Mouse (Mus musculus) lung, postnatal 0 days (tissue): Measurements from ENCODE around the gene Dcbld2. TPM values are rescaled to one million over a fixed set of nuclear protein-coding genes. Genes with fewer than 3 reads are reported as not detected.
A peak's percentile ranks its signal among the peaks of the same experiment; 100 is the strongest.

ENCODE experiments used
- ATAC-seq: fragments of 200-750 bp; cut with Nextera tagmentation; 2 replicates; pipeline ENCODE4 v1.8.0; 2017; ENCODE audit warnings: moderate library complexity
- DNase-seq: peaks from one replicate; pipeline ENCODE4 v3.0.0-alpha.2; 2016; ENCODE audit warnings: low spot score
- H3K27ac ChIP-seq: fragments of 300-500 bp; sonication (generic); 2 replicates; pipeline ENCODE4 v1.5.1; 2014; ENCODE audit warnings: antibody characterized with exemption, mild to moderate bottlenecking, low read length, mixed read lengths
- H3K27me3 ChIP-seq: fragments of 300-500 bp; sonication (generic); replicated peaks from 2 replicates; pipeline ENCODE4 v1.6.1; 2014; ENCODE audit warnings: low read length, mixed read lengths; ENCODE audit not compliant: insufficient read depth
- H3K36me3 ChIP-seq: fragments of 300-500 bp; sonication (generic); 2 replicates; pipeline ENCODE4 v1.6.1; 2014; ENCODE audit warnings: low read length, mixed read lengths; ENCODE audit not compliant: insufficient read depth
- H3K4me1 ChIP-seq: fragments of 300-500 bp; sonication (generic); 2 replicates; pipeline ENCODE4 v1.6.1; 2014; ENCODE audit warnings: antibody characterized with exemption, low read depth, low read length, mixed read lengths; ENCODE audit not compliant: insufficient read depth
- H3K4me2 ChIP-seq: fragments of 300-500 bp; sonication (generic); replicated peaks from 2 replicates; pipeline ENCODE4 v1.6.1; 2014; ENCODE audit warnings: low read depth, mild to moderate bottlenecking, low read length, moderate library complexity, mixed read lengths
- H3K4me3 ChIP-seq: fragments of 300-500 bp; sonication (generic); 2 replicates; pipeline ENCODE4 v1.5.1; 2014; ENCODE audit warnings: low read depth, low read length
- H3K9ac ChIP-seq: fragments of 300-500 bp; sonication (generic); replicated peaks from 2 replicates; pipeline ENCODE4 v1.6.1; 2014; ENCODE audit warnings: low read depth, mild to moderate bottlenecking
- H3K9me3 ChIP-seq: fragments of 300-500 bp; sonication (generic); 2 replicates; pipeline ENCODE4 v1.6.1; 2016; ENCODE audit warnings: low read length, mixed read lengths
- CTCF ChIP-seq: IDR thresholded peaks from 2 replicates; pipeline ENCODE4 v1.5.1; 2016; ENCODE audit warnings: antibody characterized with exemption, mild to moderate bottlenecking
- EP300 ChIP-seq: IDR thresholded peaks from 2 replicates; pipeline ENCODE4 v1.6.1; 2016; ENCODE audit warnings: antibody characterized with exemption, mild to moderate bottlenecking, control low read depth
- WGBS: fragments of 180-500 bp; shearing (Covaris S2); extraction: QIAGEN DNeasy Blood & Tissue Kit; methylation state at CpG from one replicate; pipeline ENCODE4 v1.1.7; 2014; 5-methylcytosine and 5-hydroxymethylcytosine counted together
- polyA plus RNA-seq: library from polyadenylated mRNA; unstranded; fragments of >200 nt; fragmentation: Nextera tagmentation; extraction: Ambion mirVana; gene quantifications from 2 replicates; pipeline ENCODE4 v1.2.1, GENCODE M21; 2015

The Dcbld2 gene
- polyA plus RNA-seq, 1 experiment from 2014 or later, result 3.3 TPM

DNA sequence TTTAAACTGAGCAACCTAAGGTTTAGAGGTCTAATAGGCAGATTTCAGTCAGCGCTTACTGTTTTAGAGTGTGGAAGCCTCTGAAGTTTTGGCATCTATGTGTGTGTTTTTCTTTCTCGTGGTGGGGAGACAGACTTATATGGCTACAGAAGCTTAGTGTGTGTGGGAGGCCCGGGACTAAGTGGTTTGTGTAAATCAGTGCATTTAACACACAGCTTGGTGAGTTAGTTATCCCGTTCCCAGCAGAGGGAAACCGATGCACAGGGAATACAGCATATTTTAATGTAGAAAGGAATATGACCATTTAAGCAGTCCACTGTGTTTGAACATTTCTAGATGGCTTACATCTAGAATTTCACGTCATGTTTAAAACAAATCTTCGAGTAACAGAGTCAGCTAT is 1.6 kb downstream of the Dcbld2 start:
- no peak for DNase-seq
- WGBS, result 28% methylated on average over 7 of the region's 7 CpGs
- H3K9me3 ChIP-seq, result no peaks in the 10 kb centered on the region
- peaks cover 9% of the 10 kb centered on the region; the same call in 1 of the 2 replicates for H3K4me1 ChIP-seq
- H3K9ac ChIP-seq, result no peak overlapping the region
- TF ChIP-seq EP300 (no peak), CTCF (no peak)
- peak overlapping the region; percentile 80; the same call in 1 of the 2 replicates for H3K4me3 ChIP-seq
- no peaks in the 10 kb centered on the region for H3K36me3 ChIP-seq
- no peaks in the 10 kb centered on the region for H3K27me3 ChIP-seq
- H3K4me2 ChIP-seq, result peak overlapping the region; percentile 94
- H3K27ac ChIP-seq, result no peak overlapping the region
- no peak for ATAC-seq

DNA sequence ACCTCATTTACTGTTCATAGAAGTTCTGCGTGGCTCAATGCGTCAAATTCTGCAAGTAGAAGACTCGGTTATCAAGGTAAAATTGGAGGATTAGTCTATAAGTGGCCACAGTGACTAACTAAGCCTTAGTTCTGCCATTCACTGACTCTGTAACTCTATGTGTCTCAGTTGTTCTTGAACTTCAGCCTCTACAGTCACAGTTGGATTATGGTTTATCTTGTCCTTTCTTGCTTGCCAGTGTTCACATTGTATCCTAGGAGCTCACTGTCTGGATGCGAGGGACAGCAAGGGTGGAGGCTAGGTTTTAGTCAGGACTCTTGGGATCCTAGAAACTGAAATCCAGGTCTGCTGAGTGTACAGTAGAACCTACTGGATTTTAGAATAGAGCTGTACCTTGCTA is 6.6 kb downstream of the Dcbld2 start:
- TF ChIP-seq CTCF, result no peak
- no peak for TF ChIP-seq EP300
- Histone ChIP-seq H3K9ac (no peak overlapping the region), H3K36me3 (no peaks in the 10 kb centered on the region), H3K27me3 (no peaks in the 10 kb centered on the region), H3K27ac (no peak overlapping the region), H3K4me1 (peaks cover 5% of the 10 kb centered on the region; the same call in 1 of the 2 replicates), H3K4me2 (no peak overlapping the region), H3K9me3 (no peaks in the 10 kb centered on the region), H3K4me3 (no peak overlapping the region)
- DNase-seq (no peak), ATAC-seq (no peak)
- 90% methylated on average over 4 of the region's 4 CpGs for WGBS

DNA sequence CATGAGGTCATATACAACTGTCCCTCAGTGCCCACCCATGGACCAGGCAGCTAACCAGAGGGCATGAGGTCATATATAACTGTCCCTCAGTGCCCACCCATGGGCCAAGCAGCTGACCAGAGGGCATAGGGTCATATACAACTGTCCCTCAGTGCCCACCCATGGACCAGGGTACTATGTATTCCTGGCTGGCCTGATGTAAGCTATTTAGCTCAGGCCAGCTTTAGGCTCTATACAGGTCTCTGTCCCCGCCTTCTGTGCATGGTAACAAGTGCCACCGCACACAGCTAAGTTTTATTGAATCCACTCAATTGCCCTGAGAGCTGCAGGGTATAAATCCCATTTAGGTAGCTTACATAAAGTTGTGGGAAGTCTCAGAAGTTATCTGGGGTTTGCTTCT is 7.3 kb downstream of the Dcbld2 start:
- Histone ChIP-seq H3K4me3 (no peak overlapping the region), H3K9ac (no peak overlapping the region), H3K27ac (no peak overlapping the region), H3K4me1 (peaks cover 5% of the 10 kb centered on the region; the same call in 1 of the 2 replicates), H3K27me3 (no peaks in the 10 kb centered on the region), H3K9me3 (no peaks in the 10 kb centered on the region), H3K4me2 (no peak overlapping the region), H3K36me3 (no peaks in the 10 kb centered on the region)
- DNase-seq, result no peak
- ATAC-seq, result no peak
- no peak for TF ChIP-seq EP300
- no peak for TF ChIP-seq CTCF
- 94% methylated on average over 2 of the region's 2 CpGs for WGBS

DNA sequence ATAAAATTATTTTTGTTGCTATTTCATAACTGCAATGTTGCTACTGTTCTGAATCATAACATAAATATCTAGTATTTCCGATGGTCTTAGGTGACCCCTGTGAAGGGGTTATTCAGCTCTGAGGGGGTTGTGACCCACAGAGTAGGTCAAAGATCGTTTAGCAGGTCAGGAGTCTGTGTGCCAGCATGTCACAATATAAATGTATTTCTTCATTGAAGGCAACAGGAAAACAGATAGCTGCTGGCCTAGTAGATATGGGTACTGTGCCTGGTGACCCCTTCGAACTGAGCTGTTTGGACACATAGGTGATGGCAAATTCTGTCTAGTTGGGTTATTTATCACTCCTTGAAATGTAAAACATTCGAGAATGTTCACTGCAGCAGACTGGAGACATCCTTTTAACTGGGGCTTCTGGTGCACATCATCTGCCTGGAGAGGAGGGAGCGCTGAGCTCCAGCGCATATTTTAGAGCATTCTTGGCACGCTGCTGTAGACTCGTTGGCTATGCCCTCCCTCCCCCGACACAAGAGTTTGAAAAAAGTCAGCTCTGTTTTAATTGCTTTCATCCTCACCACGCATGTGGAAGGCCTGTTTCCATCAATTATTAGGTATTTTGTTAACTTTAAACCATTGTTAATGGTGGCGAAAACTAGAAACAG is 13.6 kb downstream of the Dcbld2 start:
- WGBS, result 27% methylated on average over 11 of the region's 11 CpGs
- H3K27me3 ChIP-seq, result no peaks in the 10 kb centered on the region
- H3K27ac ChIP-seq, result no peak overlapping the region
- no peak overlapping the region for H3K4me3 ChIP-seq
- no peaks in the 10 kb centered on the region for H3K4me1 ChIP-seq
- H3K36me3 ChIP-seq, result no peaks in the 10 kb centered on the region
- H3K9me3 ChIP-seq, result no peaks in the 10 kb centered on the region
- peak; percentile 33; the same call in 1 of the 2 replicates for ATAC-seq
- H3K4me2 ChIP-seq, result no peak overlapping the region
- no peak for TF ChIP-seq CTCF
- TF ChIP-seq EP300, result no peak
- H3K9ac ChIP-seq, result no peak overlapping the region
- DNase-seq, result peak; percentile 49

DNA sequence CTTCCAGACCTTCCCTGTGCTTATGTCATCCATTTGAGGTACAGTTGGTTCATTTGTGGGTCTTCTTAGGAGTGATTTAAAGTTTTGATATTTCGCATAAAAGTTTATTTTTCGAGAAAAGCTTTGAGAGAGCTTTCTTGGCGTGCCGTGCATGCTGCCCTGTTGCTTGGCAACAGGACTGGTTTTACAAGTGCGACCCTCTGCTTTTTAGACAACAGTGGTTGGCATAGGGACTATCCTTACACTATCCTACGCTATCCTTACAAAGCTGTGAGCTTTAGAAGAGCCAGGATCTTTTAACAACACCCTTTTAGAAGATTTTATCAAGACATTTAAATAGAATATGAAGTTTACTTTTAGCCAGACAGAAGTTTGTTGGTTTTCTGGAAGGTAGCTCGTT is 22.0 kb downstream of the Dcbld2 start:
- DNase-seq (no peak), ATAC-seq (no peak)
- Histone ChIP-seq H3K27me3 (no peaks in the 10 kb centered on the region), H3K4me3 (no peak overlapping the region), H3K27ac (no peak overlapping the region), H3K4me2 (no peak overlapping the region), H3K36me3 (no peaks in the 10 kb centered on the region), H3K4me1 (no peaks in the 10 kb centered on the region), H3K9ac (no peak overlapping the region), H3K9me3 (no peaks in the 10 kb centered on the region)
- 54% methylated on average over 7 of the region's 7 CpGs for WGBS
- TF ChIP-seq EP300, result no peak
- TF ChIP-seq CTCF, result no peak

DNA sequence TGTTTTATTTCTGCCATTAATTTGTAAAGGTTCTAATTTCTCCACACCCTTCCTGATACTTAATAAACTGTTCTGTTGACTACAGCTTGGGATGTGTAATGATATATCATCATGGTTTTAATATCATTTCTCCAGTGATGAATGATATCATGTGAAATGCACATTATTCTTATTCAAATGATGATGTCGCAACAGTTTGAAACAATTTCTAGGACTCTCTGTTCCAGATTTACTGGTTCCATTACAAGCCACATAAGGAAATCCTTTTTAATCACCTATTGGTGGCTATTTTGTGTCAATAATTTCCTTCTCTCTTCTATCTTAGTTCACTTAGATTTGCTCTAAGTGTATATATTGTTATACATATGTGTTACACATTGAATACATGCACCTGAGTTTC is 24.1 kb downstream of the Dcbld2 start:
- Histone ChIP-seq H3K36me3 (no peaks in the 10 kb centered on the region), H3K27ac (no peak overlapping the region), H3K27me3 (no peaks in the 10 kb centered on the region), H3K4me1 (no peaks in the 10 kb centered on the region), H3K4me2 (no peak overlapping the region), H3K4me3 (no peak overlapping the region), H3K9me3 (no peaks in the 10 kb centered on the region), H3K9ac (no peak overlapping the region)
- WGBS, result 92% methylated on average over 1 of the region's 1 CpGs
- no peak for DNase-seq
- ATAC-seq, result no peak
- no peak for TF ChIP-seq CTCF
- TF ChIP-seq EP300, result no peak

DNA sequence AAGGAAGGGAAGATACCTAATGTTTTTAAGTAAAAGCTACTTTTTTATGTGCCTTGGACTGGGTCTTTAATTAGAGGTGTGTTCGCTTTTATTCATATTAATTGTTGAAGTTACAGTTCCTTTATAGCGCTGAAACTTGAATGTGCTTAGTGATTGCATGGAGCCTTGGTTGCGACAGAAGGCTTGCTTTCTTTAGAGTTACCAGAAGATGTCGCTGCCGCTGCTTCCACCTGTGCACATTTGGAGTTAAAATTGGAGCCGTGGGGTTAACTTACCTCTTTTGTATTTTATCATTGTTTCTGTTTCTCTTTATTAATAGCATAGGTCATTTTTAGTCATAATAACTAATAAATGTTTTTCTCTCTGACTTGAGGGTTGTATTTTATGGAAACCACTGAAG is 36.5 kb downstream of the Dcbld2 start:
- Histone ChIP-seq H3K4me1 (no peaks in the 10 kb centered on the region), H3K9ac (no peak overlapping the region), H3K27ac (no peak overlapping the region), H3K4me2 (no peak overlapping the region), H3K36me3 (no peaks in the 10 kb centered on the region), H3K27me3 (no peaks in the 10 kb centered on the region), H3K9me3 (no peaks in the 10 kb centered on the region), H3K4me3 (no peak overlapping the region)
- WGBS, result 68% methylated on average over 6 of the region's 6 CpGs
- no peak for ATAC-seq
- TF ChIP-seq CTCF (peak; percentile 60), EP300 (no peak)
- no peak for DNase-seq
